Mouse (Mus musculus) cerebellum, postnatal 14 days (tissue): ENCODE results near the gene Pebp1.
"Not testable (repeated sequence)": the region's sequence is repeated elsewhere in the genome, so short reads cannot be mapped to it uniquely, and the experiment has no call there.

Experiments used
- DNase-seq, 2 experiments: peaks; one replicate each; pipeline ENCODE4 v3.0.0; 2021; ENCODE audit warnings: mixed read lengths in 2 of 2

Gene Pebp1

DNA sequence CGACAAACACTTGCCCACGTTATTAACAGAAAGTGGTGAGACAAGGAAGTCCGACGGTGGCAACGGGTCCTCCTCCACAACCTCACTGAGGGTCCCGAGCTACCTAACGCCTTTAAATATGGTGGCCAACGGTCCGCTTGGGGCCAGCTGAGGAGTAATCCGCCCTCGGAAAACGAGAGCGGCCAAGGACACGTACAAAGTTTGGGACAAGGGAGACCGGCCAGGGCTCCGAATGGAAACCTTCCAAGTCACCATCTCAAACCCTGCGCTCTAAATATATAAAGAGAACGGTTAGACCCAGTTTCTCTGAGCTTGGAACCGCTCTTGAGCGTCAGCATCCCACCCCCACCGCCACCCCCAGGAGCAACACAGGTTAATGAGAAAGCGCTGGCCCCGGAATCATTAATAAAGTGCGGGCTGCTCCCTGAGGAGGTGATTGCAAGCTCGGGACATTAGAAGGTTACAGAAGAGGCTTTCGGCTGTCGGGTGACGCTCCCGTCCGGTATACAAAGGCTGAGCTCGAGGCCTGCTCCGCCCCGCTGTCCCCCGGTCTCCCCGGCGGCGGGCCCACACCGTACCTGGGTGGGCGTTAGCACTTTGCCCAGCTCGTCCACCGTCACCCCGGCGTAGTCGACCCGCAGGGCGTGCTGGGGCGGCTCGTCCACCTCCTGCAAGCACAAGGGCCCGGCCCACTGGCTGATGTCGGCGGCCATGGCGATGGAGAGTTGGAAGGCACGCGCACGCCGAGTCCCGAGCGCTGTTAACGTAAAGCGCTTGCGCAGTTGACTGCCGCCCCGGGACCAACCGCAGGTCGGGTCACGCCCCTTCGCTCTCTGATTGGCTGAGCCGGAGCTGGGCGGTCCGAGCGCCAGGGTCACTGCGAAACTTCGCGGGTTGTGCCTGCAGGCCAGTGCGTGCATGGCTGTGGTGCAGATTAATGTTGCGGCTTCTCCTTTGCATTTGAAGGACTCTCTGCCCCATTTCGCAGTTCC lies at the start of gene Pebp1:
Gene Pebp1, minus strand, starts transcription at position 795 of the 992 bp plus-strand sequence.
- peak; percentile 96 to 97 for DNase-seq

DNA sequence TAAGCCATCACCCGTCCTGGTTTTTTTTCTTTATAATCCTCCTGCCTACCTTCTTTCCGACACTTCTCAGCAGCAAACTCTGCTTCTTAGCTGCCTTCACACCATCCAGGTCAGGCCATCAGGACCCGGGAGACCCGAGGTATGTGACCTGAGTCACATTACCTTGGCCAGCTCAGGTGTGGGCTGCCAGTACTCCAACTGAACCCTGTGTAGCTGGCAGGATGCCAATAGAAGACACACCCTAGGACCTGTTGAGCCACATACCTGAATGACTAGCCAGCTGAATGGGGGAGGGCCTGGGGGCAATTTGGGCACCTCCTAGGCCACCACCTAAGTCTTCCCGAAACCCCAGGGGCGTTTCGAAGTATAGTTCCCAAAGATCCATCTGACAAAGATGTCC lies 43.0 kb upstream of the Pebp1 start:
- no peak for DNase-seq

DNA sequence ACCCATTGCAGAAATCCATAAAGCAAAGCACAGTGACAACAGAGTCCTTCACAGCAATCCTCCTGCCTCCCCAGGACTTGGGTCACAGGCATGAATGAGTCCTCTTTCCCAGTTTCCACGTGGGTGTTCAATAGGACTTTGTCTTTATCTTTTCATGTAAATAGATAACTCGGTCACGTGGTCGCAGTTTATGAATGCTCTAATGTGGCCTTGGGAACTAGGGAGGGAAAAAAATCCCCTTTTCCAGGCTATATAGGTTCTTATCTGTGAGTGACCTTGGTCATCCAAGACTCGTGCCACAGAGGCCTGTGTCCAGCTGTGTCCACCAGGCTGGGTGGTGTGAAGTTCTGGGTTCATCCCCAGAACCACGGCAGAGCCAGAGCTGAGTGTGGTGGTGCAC lies 39.0 kb upstream of the Pebp1 start:
- DNase-seq = no peak

DNA sequence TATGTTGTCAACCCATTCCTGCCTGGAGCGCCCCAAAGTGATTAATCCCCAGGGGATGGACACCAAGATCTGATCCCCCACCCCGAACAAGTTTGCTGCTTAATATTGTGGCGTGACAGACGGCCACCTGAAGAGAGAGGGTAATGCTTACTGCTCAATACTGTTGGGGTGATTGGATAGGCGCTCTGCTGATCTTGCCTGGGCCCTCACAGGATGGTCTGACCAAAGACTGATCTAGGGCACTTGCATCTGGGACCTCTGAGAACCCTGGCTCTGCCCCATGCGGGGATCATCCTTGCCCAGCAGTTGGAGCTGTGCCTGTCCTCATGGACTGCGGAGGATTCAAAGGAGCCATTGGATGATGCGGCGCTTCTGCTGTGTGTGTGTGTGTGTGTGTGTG lies 36.3 kb upstream of the Pebp1 start:
- DNase-seq = no peak

DNA sequence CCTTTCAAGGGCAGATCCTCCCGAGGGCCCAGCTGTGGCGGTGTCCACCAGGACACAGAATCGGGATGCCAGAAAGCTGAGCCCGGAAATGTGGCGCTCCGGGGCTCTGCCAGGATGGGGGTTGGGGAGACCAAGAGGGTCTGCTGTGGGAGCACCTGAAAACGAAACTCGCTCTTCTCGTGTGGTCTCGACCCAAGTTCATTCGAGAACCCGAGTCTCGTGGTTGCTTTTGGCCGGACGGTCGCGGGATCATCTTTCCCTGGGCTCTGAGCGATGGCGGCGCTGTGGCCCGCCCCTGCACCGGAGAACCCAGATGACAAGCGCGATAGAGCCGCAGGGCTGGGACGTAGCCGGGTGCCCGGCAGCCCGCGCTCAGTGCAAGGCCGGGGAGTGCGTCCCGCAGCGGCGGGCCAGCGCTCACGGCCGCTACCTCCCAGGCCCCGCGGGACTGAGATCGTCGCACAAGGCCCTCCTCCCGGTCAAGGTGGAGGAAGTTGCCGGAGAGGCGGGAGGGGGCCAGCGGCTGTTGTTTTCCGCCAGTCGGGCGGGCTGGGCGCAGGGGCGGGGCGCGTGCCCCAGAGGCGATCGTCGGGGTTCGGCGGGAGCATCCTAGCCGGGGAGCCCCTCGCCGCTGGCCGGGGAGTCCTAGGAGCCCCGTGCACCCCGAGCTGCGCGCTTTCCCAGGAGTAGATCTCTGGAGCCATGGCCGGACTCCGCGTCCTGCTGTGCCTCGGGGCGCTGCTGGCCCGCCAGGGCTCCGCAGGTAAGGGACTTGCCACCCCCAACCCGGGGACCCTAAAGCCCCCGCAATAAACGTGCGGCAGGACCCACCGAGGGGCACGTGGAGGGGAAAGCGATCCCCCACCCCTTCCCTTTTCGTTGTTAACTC lies 31.6 kb upstream of the Pebp1 start, which contains the start of gene Vsig10:
Gene Vsig10, plus strand, starts transcription at position 343 of the 889 bp plus-strand sequence.
- DNase-seq = peak; percentile 51 to 62

DNA sequence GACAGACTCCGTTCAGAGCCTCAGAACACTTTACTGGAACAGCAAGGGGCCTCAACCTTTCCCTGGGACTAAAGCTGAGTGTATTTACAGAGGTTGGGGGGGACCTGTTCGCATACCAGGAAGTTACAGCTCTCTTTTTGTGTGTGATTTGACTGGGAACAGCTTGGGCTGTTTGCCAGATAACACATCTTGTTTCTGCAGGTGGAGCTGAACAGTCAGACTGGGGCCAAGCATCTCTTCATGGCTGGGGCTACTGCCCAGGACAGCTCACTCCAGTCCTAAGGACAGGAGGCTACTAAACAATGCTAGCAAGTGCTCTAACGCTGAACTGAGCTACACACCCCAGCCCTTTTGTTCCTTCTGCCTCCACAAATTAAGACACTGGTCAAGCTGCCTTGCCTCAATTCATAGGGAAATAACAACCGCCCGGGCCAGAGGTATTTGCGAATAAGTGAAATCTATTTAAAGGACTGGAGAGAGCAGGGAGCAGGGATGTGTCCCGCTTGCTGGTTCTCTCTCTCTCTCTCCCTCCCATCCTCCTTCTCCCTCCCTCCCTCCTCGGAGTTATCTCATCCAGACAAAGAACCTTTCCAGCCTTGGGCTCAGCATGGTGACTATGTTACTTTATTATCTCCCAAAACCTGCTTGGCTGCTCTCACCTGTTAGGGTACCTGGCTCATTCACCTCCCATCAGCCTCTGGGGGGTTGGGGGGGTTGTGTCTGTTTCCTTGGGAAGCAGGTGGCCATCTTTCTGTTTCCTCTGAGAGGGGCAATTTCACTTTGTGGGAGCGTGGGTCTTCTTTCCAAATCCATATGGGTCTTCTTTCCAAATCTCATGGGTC lies 27.4 kb upstream of the Pebp1 start:
- peak in 1 of 2 experiments; percentile 17 for DNase-seq

DNA sequence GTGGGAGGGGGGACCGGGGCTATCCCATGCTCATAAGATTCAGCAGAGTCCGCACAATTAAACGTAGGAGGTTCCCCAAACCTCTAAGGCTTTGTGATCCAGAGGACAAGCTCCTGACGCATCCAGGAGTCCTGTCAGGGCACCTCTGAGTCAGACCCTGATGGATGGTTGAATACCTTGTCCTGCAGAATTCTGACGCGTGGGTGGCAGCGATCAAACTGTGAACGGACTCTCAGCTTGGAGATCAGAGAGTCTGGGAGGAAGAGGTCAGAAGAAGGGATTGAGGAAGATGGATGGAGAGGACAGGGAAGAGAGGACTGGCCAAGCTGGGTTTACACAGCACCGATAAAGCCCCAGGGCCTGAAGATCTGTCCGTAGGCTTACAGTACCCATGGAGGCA lies 26.5 kb upstream of the Pebp1 start:
- no peak for DNase-seq

DNA sequence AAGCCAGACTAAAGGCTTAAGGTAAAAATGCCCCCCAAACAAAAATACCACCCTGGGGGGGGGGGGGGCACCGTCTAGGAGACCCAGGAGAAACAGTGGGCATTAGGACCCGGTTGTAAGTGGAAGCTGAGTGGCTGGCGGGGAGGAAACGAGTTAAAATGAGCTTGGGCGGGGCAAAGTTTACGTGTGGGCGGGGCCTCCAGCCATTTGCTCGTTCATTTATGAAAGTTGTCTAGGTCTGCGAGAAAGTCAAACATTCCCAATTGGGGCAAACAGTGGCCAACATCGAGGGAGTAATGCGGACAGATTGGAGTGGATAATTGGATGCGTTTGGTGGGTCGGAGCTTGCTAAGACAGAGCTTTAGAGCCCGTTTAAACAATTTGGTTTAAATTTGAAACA lies 26.0 kb upstream of the Pebp1 start:
- DNase-seq = no peak

DNA sequence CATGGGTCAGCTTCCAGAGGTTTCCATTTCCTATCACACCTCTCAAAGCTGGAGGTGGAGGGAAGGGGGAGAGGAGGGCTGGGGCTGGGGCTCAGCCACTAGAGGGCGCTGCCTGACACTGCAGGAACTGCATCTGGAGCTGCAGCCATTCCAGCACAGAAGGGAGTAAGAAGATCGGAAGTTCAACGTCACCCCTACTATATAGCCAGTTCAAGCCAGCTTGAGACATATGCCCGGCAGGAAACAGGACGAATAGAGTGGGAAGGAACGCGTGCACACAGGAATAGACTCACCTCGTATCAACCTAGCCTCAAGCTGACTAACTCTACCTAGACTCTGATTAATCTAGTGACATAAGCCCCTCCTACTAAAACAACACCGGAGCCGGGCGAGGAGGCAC lies 20.3 kb upstream of the Pebp1 start:
- DNase-seq = peak; percentile 52 to 76

DNA sequence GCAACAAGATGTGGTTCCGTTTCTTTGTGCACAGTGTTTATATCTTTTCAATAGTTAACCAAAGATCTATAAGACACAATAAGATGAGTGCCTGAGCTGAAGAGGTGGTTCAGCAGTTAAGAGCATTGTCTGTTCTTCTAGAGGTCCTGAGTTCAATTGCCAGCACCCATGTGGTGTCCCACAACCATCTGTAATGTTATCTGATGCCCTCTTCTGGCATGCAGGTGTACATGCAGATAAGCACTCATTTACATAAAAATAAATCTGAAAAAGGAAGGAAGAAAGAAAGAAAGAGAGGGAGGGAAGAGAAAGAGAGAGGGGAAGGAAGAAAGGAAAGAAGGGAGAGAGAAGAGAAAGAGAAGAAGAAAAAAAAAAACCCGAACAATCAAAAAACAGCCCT lies 19.4 kb upstream of the Pebp1 start:
- no peak for DNase-seq

DNA sequence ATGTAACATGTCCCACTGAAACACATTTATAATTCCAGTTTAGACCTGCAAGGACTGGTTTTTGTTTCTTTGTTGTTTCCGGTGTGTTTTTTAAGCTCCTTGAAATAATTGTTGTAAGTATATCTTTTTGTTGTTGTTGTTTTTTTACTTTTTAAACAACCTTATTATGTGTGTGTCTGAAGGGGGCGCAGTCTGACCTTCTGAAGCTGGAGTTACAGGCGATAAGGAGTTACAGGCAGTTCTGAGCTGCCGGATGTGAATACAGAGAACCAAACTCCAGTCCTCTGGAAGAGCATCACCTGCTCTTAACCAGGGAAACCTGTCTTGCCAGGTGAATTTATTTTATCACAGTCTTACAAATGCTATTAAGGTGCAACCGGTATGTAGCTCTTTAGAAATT lies 18.3 kb upstream of the Pebp1 start:
- no peak for DNase-seq

DNA sequence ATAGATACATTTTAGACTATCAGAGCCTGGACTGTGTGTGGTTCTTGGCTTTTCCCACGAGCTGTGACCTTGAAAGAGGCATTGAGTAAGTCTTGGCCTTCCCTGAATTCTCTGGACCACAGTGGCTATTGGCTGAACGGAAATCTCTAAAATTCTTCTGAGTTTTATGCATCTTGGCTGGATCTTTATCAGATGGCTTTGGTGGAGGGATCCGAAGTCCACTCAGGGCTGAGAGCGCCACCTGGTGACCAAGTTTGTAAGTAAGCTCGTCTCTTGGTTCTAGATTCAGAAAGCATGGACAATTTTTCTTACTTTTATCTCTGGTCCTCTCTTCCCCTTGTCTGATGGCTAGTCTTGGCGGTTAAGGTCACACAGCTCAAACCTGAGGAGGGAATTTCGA lies 17.5 kb upstream of the Pebp1 start:
- DNase-seq = peak; percentile 86 to 93

DNA sequence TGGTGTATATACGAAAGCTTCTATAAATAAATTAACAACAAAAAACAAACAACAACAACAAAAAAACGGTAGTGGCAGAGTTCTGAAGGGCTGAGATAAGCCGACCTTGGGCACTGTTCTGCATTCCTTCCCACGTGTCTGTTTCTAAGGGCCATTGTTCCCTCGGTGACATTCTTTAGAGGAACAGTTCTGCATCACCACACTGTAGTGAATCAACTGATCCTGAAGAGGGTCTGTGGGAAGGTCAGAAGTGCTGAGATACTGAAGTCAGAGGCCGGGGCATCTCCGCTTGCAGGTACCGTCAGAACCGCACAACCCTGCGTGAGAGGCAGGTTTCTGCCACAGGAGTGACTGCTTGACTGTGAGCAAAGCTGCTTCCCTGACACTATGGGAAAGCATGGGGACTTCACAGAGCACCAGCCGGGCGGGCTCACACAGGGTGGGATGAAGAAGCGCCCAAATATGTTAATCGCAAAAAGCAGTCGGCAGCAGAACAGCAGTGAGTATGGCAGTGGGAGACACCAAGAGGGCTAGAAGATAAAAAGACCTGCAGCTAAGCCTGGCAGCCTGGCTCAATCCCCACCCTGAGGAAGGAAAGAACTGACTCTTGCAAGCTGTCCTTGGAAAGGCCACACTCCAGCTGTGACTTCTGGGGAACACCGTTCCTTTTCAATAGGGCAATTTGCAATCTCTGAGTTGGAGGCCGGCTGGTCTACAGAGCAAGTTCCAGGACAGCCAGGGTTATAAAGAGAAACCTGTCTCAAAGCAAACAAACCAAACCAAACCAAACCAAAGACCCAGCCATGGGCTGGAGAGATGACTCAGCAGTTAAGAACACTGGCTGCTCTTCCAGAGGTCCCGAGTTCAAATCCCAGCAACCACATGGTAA lies 16.5 kb upstream of the Pebp1 start:
- no peak for DNase-seq

DNA sequence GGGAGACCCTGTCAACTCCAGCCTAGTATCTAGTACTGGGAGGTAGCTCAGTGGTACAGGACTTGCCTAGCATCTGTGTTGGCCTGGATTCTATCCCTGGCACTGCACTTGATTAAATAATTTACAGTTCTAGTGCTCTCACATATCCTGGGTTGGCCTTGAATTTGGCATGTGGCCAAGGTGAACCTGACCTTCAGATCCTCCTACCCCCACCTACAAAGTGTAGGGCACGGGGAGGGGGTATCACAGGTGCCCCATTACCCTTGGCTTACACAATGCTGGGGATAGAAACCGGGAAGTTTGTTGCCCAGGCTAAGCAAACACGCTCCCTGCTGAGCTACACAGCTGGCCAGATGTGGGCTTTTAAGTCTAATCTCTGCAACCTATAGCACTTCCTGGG lies 15.5 kb upstream of the Pebp1 start:
- DNase-seq = no peak

DNA sequence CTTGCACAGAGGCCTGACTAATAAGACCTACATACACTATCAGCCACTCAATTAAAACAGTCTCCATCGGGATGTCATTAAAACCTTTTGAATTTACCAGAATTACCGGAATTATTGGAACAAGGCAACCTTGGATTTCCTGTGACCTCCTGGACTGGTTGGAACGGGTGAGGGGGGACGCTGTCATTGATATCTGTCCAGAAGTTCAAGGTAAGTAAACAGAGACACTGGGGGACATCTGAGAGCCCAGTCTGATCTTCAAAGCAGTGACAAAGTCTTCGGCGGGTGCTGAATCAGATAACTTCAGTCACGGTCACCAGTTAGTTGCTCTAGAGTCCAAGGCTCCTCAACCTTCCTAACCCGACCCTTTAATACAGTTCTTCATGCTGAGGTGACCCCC lies 7.6 kb upstream of the Pebp1 start:
- DNase-seq = no peak

DNA sequence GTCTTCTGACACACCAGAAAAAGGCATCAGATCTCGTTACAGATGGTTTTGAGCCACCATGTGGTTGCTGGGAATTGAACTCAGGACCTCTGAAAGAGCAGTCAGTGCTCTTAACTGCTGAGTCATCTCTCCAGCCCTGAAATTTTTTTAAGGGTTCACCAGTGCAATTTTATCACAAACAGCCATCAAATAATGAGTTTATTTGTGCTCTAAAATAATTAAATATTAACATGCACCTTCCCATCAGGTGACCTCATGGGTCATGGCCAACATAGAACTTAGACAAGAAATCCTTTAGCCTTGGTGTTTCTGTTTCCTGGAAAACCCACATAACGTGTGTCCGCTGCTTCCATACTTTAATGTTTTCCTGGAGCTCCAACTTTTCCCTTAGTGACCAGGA lies 6.4 kb upstream of the Pebp1 start:
- not testable (repeated sequence) for DNase-seq

DNA sequence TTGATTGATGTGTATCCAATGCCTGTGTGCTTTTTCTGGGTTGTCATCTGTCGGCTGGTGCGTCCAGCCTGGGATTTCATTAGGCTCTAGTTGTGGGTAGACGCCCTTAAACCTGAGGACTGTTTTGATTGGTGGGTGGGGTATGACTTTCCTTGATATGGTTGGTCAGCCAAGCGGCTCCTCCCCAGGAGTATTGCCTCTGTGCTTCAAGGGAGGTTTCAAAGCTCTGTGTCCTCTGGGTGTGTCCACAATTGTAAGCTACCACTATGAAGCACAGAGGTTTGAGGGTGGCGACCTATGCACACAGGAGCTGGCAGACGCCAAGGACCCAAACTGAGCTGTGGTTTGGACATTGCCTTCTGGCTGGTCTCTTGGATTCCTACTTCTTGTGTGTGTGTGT lies 5.1 kb upstream of the Pebp1 start:
- DNase-seq = no peak

DNA sequence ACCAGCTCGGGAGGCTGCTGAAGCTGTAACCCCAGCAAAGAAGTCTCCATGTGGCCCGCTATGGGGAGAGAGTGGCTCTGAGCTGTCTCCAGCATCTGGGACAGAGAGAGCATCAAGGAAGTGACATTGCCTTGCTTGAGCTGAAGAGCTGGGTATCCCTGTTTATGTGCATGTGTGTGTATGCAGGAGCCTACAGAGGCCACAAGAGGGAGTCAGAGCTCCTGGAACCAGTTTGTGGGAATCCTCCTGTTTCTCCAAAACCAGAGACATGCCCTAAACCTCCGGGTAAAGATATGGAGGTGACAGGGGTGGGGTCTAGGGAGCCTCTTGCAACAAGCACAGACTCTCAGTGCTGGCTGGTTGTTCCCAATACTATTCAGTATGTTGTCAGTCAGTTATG lies 3.9 kb upstream of the Pebp1 start:
- DNase-seq = no peak

DNA sequence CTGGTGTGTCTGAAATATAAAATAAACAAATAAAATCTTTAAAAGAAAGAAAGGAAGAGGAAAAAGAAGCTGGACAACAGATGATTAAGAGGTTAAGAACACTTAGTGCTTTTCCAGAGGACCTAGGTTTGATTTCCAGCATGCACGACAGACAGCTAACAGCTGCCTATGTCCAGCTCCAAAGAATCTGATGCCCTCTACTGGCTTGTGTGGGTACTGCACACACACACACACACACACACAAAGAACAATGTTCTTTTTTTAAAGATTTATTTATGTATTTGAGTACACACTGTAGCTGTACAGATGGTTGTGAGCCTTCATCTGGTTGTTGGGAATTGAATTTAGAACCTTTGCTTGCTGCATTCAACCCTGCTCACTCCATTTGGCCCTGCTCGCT lies 2.7 kb upstream of the Pebp1 start:
- DNase-seq = peak in 1 of 2 experiments; percentile 51

DNA sequence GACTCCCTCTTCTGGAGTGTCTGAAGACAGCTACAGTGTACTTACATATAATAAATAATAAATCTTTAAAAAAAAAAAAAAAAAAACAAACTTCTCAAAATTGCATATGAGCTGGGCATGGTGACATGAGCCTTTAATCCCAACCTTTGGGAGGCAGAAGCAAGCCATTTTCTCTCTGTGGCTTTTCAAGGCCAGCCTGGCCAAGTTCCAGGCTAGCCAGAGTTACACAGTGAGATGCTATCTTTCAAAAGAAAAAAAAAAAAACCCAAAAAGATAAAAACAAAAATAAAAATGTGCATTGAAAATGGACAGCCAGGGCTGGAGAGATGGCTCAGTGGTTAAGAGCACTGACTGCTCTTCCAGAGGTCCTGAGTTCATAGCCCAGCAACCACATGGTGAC lies 2.2 kb upstream of the Pebp1 start:
- no peak for DNase-seq

DNA sequence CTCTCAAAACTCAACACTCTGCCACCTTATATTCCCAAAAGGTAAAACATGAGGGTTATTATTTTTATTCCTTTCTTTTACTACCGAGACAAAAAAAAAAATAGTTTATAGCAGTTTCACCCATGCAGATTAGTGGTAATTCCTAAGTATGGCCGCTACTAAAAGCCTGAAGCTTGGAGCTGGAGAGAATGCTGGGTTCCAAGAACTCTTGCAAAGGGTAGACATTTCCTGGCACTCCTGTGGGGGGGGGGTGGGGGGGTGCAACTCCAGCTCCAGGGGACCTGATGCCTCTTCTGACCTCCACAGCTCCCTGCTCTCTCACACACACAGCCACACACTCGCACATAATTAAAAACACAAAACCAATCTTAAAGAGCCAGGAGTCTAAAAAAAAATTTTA lies 1.1 kb downstream of the Pebp1 start:
- no peak for DNase-seq

DNA sequence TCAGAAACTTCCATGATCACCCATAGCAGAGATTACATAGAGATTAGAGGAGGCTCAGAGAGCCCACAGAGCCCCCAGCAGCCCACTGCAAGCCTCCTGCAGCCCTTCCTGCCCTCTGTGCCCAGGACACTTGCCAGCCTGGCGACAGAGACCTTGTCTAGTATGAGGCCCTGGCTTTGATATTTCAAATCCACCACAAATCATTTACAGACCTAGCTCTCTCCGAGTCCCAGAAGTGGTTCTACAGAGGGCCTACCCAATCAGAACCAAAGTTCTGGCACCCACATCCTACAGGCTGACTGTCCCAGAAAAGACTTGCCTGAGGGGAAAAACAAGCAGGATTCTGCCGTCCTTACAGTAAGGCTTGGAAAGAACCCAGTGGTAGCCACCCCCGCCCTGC lies 2.2 kb downstream of the Pebp1 start:
- DNase-seq = no peak
